Mouse (Mus musculus): Measurements from ENCODE around the gene Gpr62. TPM values are rescaled to one million over a fixed set of nuclear protein-coding genes. Genes with fewer than 3 reads are reported as not detected.
A peak's percentile ranks its signal among the peaks of the same experiment; 100 is the strongest.
"Not testable (repeated sequence)": the region's sequence is repeated elsewhere in the genome, so short reads cannot be mapped to it uniquely, and the experiment has no call there.

The Gpr62 gene
- 0.13 and 0.16 TPM in 2 replicates for polyA plus RNA-seq (2015; fragmentation: Nextera tagmentation; extraction: Ambion mirVana)

DNA sequence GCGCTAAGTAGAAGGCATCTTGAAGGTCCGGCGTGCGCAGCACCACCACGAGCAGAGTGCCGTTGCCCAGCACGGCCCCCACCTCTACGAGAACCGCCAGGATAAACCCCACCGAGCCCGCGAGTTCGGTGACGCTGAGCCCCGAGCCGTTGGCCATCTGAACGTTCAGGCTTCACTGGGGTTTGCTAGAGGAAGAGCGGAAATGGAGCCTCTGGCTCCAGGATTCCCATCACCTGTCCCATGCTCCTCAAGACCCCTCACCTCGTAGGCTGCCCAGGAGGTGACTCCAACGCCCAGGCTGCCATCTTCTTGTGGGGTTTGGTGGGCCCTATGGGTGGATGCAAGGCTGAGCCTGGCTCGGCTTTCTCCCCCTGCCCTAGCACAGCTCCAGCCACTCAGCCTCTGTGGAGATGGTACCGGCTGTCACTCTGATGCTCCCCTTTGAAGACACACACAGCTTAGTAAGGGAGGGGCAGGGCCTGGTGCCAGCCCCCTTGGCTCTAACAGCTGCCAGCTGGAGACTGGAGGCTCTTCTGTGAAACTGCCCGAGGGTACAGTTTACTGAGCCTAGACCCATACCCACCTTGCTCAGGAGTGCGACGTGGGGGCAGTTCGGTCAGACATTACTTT, at the start of gene Gpr62:
Gene Gpr62 (minus strand): TSS at position 368 of the 630 bp plus-strand sequence.
- Histone ChIP-seq H3K4me1 (ENCODE audit: control insufficient read depth, insufficient read depth, low read length) (peaks cover 10% of the 10 kb centered on the region), H3K9me3 (replicated peaks; ENCODE audit: control insufficient read depth, low read length) (no peaks in the 10 kb centered on the region), H3K36me3 (ENCODE audit: control insufficient read depth, insufficient read depth) (peaks cover 21% of the 10 kb centered on the region), H3K27ac (ENCODE audit: low read length) (no peak within 1 kb of the TSS), H3K4me3 (ENCODE audit: low read length) (peak within 1 kb of the TSS; percentile 71), H3K4me2 (ENCODE audit: low read depth, low read length) (peak within 1 kb of the TSS; percentile 87), H3K27me3 (ENCODE audit: control insufficient read depth, insufficient read depth, low read length) (peaks cover 6% of the 10 kb centered on the region; the same call in 1 of the 2 replicates), H3K9ac (ENCODE audit: low read length) (peak within 1 kb of the TSS; percentile 81)
- no peak; the same call in 1 of the 2 replicates for ATAC-seq (replicated peaks; ENCODE audit: extremely low read depth, insufficient read depth, low FRiP score)
- WGBS: 32% methylated on average over 26 of the region's 26 CpGs

DNA sequence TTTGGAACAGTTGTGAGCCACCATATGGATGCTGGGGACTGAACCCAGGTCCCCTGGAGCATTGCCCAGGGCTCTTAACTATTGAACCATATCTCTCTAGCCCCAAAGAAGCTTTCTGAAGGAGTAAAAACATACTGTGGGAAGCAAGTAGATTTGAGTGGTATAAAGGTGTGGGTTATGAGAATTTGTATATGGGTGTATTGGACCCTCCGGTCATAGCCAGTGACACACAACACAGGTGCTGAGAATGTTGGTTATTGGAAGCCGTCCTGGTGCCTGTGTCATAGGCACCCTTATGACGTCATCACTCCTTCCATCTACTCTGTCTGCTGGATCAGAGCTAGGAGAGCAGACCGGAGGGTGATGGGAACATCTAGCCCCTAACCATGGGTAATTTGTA, 48.5 kb upstream of the Gpr62 start, which contains the start of gene Iqcf5:
Gene Iqcf5 (plus strand): TSS at position 301 of the 400 bp plus-strand sequence.
- peaks cover 5% of the 10 kb centered on the region for H3K27me3 ChIP-seq (ENCODE audit: control insufficient read depth, insufficient read depth, low read length)

DNA sequence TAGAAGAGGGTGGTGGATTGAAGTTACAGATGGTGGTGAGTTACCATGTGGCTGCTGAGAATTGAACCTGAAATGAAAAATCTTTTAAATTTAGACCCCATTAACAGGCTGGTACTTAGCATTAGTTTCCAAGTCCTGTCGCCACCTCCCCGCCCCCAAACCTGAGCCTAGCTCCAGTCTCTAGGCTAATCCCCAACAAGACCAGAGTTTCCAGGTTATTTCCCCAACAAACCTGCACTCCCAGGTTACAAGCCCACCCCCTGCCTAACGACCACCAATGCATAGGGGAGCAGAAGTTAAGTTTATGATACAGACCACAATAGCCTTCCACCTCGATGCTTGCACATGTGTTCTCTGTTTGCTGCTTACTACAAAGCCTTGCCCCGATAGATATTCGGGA, 47.8 kb upstream of the Gpr62 start:
- 72% methylated on average over 6 of the region's 6 CpGs for WGBS
- ATAC-seq (replicated peaks; ENCODE audit: extremely low read depth, insufficient read depth, low FRiP score): no peak
- Histone ChIP-seq H3K4me2 (ENCODE audit: low read depth, low read length) (no peak overlapping the region), H3K27me3 (ENCODE audit: control insufficient read depth, insufficient read depth, low read length) (peaks cover 5% of the 10 kb centered on the region), H3K4me3 (ENCODE audit: low read length) (no peak overlapping the region), H3K9ac (ENCODE audit: low read length) (no peak overlapping the region), H3K36me3 (ENCODE audit: control insufficient read depth, insufficient read depth) (no peaks in the 10 kb centered on the region), H3K9me3 (replicated peaks; ENCODE audit: control insufficient read depth, low read length) (no peaks in the 10 kb centered on the region), H3K27ac (ENCODE audit: low read length) (no peak overlapping the region), H3K4me1 (ENCODE audit: control insufficient read depth, insufficient read depth, low read length) (peaks cover 10% of the 10 kb centered on the region)

More for the DNA sequence above, 48.5 kb upstream of the Gpr62 start, which contains the start of gene Iqcf5:
- Histone ChIP-seq H3K9me3 (replicated peaks; ENCODE audit: control insufficient read depth, low read length) (no peaks in the 10 kb centered on the region), H3K27ac (ENCODE audit: low read length) (no peak within 1 kb of the TSS), H3K4me2 (ENCODE audit: low read depth, low read length) (no peak within 1 kb of the TSS), H3K4me1 (ENCODE audit: control insufficient read depth, insufficient read depth, low read length) (peaks cover 10% of the 10 kb centered on the region), H3K36me3 (ENCODE audit: control insufficient read depth, insufficient read depth) (no peaks in the 10 kb centered on the region), H3K9ac (ENCODE audit: low read length) (no peak within 1 kb of the TSS), H3K4me3 (ENCODE audit: low read length) (no peak within 1 kb of the TSS)
- no peak for ATAC-seq (replicated peaks; ENCODE audit: extremely low read depth, insufficient read depth, low FRiP score)
- 86% methylated on average over 4 of the region's 4 CpGs for WGBS

GRCm38 (mm10) chr9:106512729-106513450, 47.2 kb upstream of the Gpr62 start:
- Histone ChIP-seq H3K27me3 (ENCODE audit: control insufficient read depth, insufficient read depth, low read length) (peaks cover 5% of the 10 kb centered on the region), H3K9me3 (replicated peaks; ENCODE audit: control insufficient read depth, low read length) (no peaks in the 10 kb centered on the region), H3K4me1 (ENCODE audit: control insufficient read depth, insufficient read depth, low read length) (peaks cover 10% of the 10 kb centered on the region), H3K4me3 (ENCODE audit: low read length) (no peak overlapping the region), H3K4me2 (ENCODE audit: low read depth, low read length) (no peak overlapping the region), H3K36me3 (ENCODE audit: control insufficient read depth, insufficient read depth) (no peaks in the 10 kb centered on the region), H3K9ac (ENCODE audit: low read length) (no peak overlapping the region), H3K27ac (ENCODE audit: low read length) (no peak overlapping the region)
- WGBS: 28% methylated on average over 13 of the region's 13 CpGs
- ATAC-seq (replicated peaks; ENCODE audit: extremely low read depth, insufficient read depth, low FRiP score): no peak

DNA sequence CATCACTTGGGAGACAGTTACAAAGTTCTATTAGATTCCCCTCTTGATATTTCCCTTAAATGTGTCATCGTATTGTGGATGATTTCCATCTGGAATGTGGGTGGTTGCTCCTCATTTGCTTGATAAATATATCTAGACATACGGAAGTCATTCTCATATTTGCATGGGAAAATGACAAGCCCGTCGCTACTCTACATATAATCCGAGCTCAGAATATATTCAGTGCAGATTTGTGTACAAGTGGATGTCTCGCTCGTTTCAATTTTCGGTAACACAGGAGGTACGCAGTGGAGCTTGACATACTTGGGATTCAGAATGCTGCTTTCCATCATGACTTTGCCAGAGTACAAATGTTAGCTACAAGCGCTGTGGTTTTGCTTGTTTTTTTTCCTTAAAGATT, 43.6 kb upstream of the Gpr62 start:
- H3K4me1 ChIP-seq (ENCODE audit: control insufficient read depth, insufficient read depth, low read length): peaks cover 10% of the 10 kb centered on the region
- H3K9ac ChIP-seq (ENCODE audit: low read length): no peak overlapping the region
- no peak overlapping the region for H3K4me3 ChIP-seq (ENCODE audit: low read length)
- no peaks in the 10 kb centered on the region for H3K36me3 ChIP-seq (ENCODE audit: control insufficient read depth, insufficient read depth)
- no peak overlapping the region for H3K4me2 ChIP-seq (ENCODE audit: low read depth, low read length)
- no peak for ATAC-seq (replicated peaks; ENCODE audit: extremely low read depth, insufficient read depth, low FRiP score)
- no peaks in the 10 kb centered on the region for H3K9me3 ChIP-seq (replicated peaks; ENCODE audit: control insufficient read depth, low read length)
- no peak overlapping the region for H3K27ac ChIP-seq (ENCODE audit: low read length)
- WGBS: 87% methylated on average over 10 of the region's 10 CpGs
- peaks cover 2% of the 10 kb centered on the region for H3K27me3 ChIP-seq (ENCODE audit: control insufficient read depth, insufficient read depth, low read length)

DNA sequence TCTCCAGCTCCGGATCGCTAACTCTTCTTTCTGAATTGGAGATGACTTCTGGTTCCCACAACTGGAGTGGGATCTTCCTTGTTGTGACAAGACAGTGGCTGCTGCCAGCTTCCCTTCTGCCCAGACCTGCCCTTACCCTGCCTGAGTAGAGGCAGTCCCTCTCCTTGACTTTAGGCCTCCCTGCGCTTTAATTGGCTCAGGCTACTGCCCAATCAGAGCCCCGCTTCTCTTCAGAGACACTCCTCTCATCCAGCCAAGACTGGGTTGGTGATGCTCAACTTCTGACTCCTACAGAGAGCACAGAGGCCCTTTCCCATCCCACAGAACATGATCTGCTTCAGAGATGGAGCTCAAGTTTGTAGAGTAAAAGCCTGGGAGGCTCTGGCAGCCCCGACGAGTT, 38.5 kb upstream of the Gpr62 start:
- no peak for ATAC-seq (replicated peaks; ENCODE audit: extremely low read depth, insufficient read depth, low FRiP score)
- no peaks in the 10 kb centered on the region for H3K27me3 ChIP-seq (ENCODE audit: control insufficient read depth, insufficient read depth, low read length)
- H3K9ac ChIP-seq (ENCODE audit: low read length): no peak overlapping the region
- 71% methylated on average over 6 of the region's 6 CpGs for WGBS
- H3K9me3 ChIP-seq (replicated peaks; ENCODE audit: control insufficient read depth, low read length): no peaks in the 10 kb centered on the region
- H3K4me3 ChIP-seq (ENCODE audit: low read length): no peak overlapping the region
- no peaks in the 10 kb centered on the region for H3K36me3 ChIP-seq (ENCODE audit: control insufficient read depth, insufficient read depth)
- no peak overlapping the region for H3K4me2 ChIP-seq (ENCODE audit: low read depth, low read length)
- H3K4me1 ChIP-seq (ENCODE audit: control insufficient read depth, insufficient read depth, low read length): no peaks in the 10 kb centered on the region
- H3K27ac ChIP-seq (ENCODE audit: low read length): no peak overlapping the region

DNA sequence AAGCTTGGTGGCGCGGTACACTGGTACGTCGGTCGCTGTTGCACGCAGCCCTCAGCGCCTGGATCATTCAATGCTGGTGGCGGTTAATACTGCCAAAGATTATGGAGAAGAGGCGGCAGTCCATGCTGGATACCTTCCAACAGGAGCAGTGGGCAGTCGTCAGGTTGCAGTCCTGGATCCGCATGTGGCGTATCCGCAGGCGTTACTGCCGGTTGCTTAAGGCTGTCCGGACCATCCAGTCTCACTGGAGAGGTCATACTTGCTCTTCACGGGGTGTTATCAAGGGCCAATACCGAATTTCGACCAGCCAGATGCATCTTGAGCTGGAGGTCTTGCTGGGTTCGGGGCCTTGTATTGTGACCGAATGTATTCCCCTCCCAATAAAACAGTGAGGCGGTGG, 36.1 kb upstream of the Gpr62 start:
- Histone ChIP-seq H3K9ac (ENCODE audit: low read length) (no peak overlapping the region), H3K27me3 (ENCODE audit: control insufficient read depth, insufficient read depth, low read length) (no peaks in the 10 kb centered on the region), H3K27ac (ENCODE audit: low read length) (no peak overlapping the region), H3K4me1 (ENCODE audit: control insufficient read depth, insufficient read depth, low read length) (no peaks in the 10 kb centered on the region), H3K4me2 (ENCODE audit: low read depth, low read length) (no peak overlapping the region), H3K4me3 (ENCODE audit: low read length) (no peak overlapping the region), H3K36me3 (ENCODE audit: control insufficient read depth, insufficient read depth) (no peaks in the 10 kb centered on the region), H3K9me3 (replicated peaks; ENCODE audit: control insufficient read depth, low read length) (no peaks in the 10 kb centered on the region)
- 82% methylated on average over 22 of the region's 22 CpGs for WGBS
- ATAC-seq (replicated peaks; ENCODE audit: extremely low read depth, insufficient read depth, low FRiP score): no peak

DNA sequence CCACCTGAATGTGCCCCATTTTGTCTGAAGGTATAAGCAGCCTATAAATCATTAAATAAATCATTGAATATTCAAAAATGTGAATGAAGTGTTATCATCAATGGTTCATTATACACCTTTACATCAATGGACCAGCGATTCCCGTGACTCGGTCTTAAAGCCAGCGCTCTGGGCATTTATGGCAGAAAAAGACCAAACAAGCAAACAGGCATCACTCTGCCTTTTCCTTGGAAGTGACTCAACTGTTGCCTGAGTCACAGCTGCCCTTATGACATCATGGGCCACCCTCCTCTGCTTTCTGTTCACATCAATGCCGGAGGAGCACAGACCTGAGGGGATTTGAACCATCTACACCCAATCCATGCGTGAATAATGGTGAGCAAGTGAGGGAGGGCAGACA, 33.9 kb upstream of the Gpr62 start, which contains the start of gene Iqcf1:
Gene Iqcf1 (plus strand): TSS at position 301 of the 400 bp plus-strand sequence.
- H3K4me2 ChIP-seq (ENCODE audit: low read depth, low read length): no peak within 1 kb of the TSS
- no peaks in the 10 kb centered on the region for H3K36me3 ChIP-seq (ENCODE audit: control insufficient read depth, insufficient read depth)
- no peak within 1 kb of the TSS for H3K27ac ChIP-seq (ENCODE audit: low read length)
- ATAC-seq (replicated peaks; ENCODE audit: extremely low read depth, insufficient read depth, low FRiP score): no peak
- H3K4me1 ChIP-seq (ENCODE audit: control insufficient read depth, insufficient read depth, low read length): no peaks in the 10 kb centered on the region
- no peak within 1 kb of the TSS for H3K4me3 ChIP-seq (ENCODE audit: low read length)
- no peak within 1 kb of the TSS for H3K9ac ChIP-seq (ENCODE audit: low read length)
- no peaks in the 10 kb centered on the region for H3K27me3 ChIP-seq (ENCODE audit: control insufficient read depth, insufficient read depth, low read length)
- WGBS: 89% methylated on average over 6 of the region's 6 CpGs
- H3K9me3 ChIP-seq (replicated peaks; ENCODE audit: control insufficient read depth, low read length): no peaks in the 10 kb centered on the region

GRCm38 (mm10) chr9:106487602-106488001, 21.9 kb upstream of the Gpr62 start:
- H3K27me3 ChIP-seq (ENCODE audit: control insufficient read depth, insufficient read depth, low read length); H3K9me3 ChIP-seq (replicated peaks; ENCODE audit: control insufficient read depth, low read length); H3K27ac ChIP-seq (ENCODE audit: low read length); H3K4me3 ChIP-seq (ENCODE audit: low read length); H3K4me1 ChIP-seq (ENCODE audit: control insufficient read depth, insufficient read depth, low read length); ATAC-seq (replicated peaks; ENCODE audit: extremely low read depth, insufficient read depth, low FRiP score); H3K4me2 ChIP-seq (ENCODE audit: low read depth, low read length); H3K9ac ChIP-seq (ENCODE audit: low read length): not testable (repeated sequence)
- peaks cover 22% of the 10 kb centered on the region for H3K36me3 ChIP-seq (ENCODE audit: control insufficient read depth, insufficient read depth)
- 82% methylated on average over 6 of the region's 6 CpGs for WGBS
